Mouse (Mus musculus) heart, postnatal 0 days (tissue): Measurements from ENCODE around the gene Nr1i2. TPM values are rescaled to one million over a fixed set of nuclear protein-coding genes. Genes with fewer than 3 reads are reported as not detected.
A peak's percentile ranks its signal among the peaks of the same experiment; 100 is the strongest.

ENCODE experiments used
- ATAC-seq: fragments of 200-750 bp; cut with Nextera tagmentation; 2 replicates; pipeline ENCODE4 v1.8.0; 2017; ENCODE audit warnings: low read depth, moderate number of reproducible peaks, moderate library complexity; ENCODE audit not compliant: insufficient read depth
- DNase-seq: peaks from one replicate; pipeline ENCODE4 v3.0.0-alpha.2; 2016; ENCODE audit warnings: low spot score
- H3K27ac ChIP-seq: fragments of 300-500 bp; sonication (generic); 2 replicates; pipeline ENCODE4 v1.5.1; 2014; ENCODE audit warnings: low read depth, mild to moderate bottlenecking
- H3K27me3 ChIP-seq: fragments of 300-500 bp; sonication (generic); 2 replicates; pipeline ENCODE4 v1.6.1; 2014; ENCODE audit warnings: low read length, mixed read lengths; ENCODE audit not compliant: control insufficient read depth, insufficient read depth
- H3K36me3 ChIP-seq: fragments of 300-500 bp; sonication (generic); replicated peaks from 2 replicates; pipeline ENCODE4 v1.6.1; 2014; ENCODE audit warnings: low read length, mixed read lengths; ENCODE audit not compliant: control insufficient read depth, insufficient read depth
- H3K4me1 ChIP-seq: fragments of 300-500 bp; sonication (generic); 2 replicates; pipeline ENCODE4 v1.6.1; 2014; ENCODE audit warnings: antibody characterized with exemption; ENCODE audit not compliant: control insufficient read depth, insufficient read depth
- H3K4me2 ChIP-seq: fragments of 300-500 bp; sonication (generic); 2 replicates; pipeline ENCODE4 v1.6.1; 2014; ENCODE audit warnings: low read depth, mild to moderate bottlenecking, low read length, moderate library complexity
- H3K4me3 ChIP-seq: fragments of 300-500 bp; sonication (generic); 2 replicates; pipeline ENCODE4 v1.5.1; 2014; ENCODE audit warnings: low read depth, low read length
- H3K9ac ChIP-seq: fragments of 300-500 bp; sonication (generic); replicated peaks from 2 replicates; pipeline ENCODE4 v1.6.1; 2014; ENCODE audit warnings: low read depth, low read length, mixed read lengths
- H3K9me3 ChIP-seq: fragments of 300-500 bp; sonication (generic); replicated peaks from 2 replicates; pipeline ENCODE4 v1.6.1; 2016; ENCODE audit warnings: low read length; ENCODE audit not compliant: control insufficient read depth
- CTCF ChIP-seq: IDR thresholded peaks from 2 replicates; pipeline ENCODE4 v1.5.1; 2016; ENCODE audit warnings: antibody characterized with exemption, control low read depth, low read depth
- EP300 ChIP-seq: IDR thresholded peaks from 2 replicates; pipeline ENCODE4 v1.6.1; 2016; ENCODE audit warnings: antibody characterized with exemption, low read depth
- WGBS: fragments of 180-500 bp; shearing (Covaris S2); extraction: QIAGEN DNeasy Blood & Tissue Kit; methylation state at CpG from one replicate; pipeline ENCODE4 v1.1.7; 2014; 5-methylcytosine and 5-hydroxymethylcytosine counted together
- polyA plus RNA-seq: library from polyadenylated mRNA; unstranded; fragments of >200 nt; fragmentation: Nextera tagmentation; extraction: Ambion mirVana; gene quantifications from 2 replicates; pipeline ENCODE4 v1.2.1, GENCODE M21; 2015
- total RNA-seq: library from RNA; depleted of rRNA; stranded (reverse); fragments of >200 nt; gene quantifications from 2 replicates; pipeline ENCODE4 v1.2.3, GENCODE M21; 2014; ENCODE audit warnings: low replicate concordance

Nr1i2 gene
- total and polyA plus RNA-seq, 2 experiments from 2014 or later = not detected

GRCm38 (mm10) chr16:38326778-38327397 lies 32.3 kb upstream of the Nr1i2 start:
- no peak overlapping the region for H3K27ac ChIP-seq
- no peak for ATAC-seq
- TF ChIP-seq EP300 = no peak
- no peak for TF ChIP-seq CTCF
- H3K4me3 ChIP-seq = no peak overlapping the region
- no peak for DNase-seq
- H3K4me1 ChIP-seq = no peaks in the 10 kb centered on the region
- no peak overlapping the region for H3K9ac ChIP-seq
- no peaks in the 10 kb centered on the region for H3K36me3 ChIP-seq
- 80% methylated on average over 11 of the region's 11 CpGs for WGBS
- H3K9me3 ChIP-seq = no peaks in the 10 kb centered on the region
- H3K27me3 ChIP-seq = no peaks in the 10 kb centered on the region
- H3K4me2 ChIP-seq = no peak overlapping the region

GRCm38 (mm10) chr16:38324311-38324710 lies 29.7 kb upstream of the Nr1i2 start:
- TF ChIP-seq EP300 = no peak
- TF ChIP-seq CTCF = no peak
- no peak overlapping the region for H3K4me3 ChIP-seq
- DNase-seq (no peak), ATAC-seq (no peak)
- H3K27ac ChIP-seq = no peak overlapping the region
- no peaks in the 10 kb centered on the region for H3K36me3 ChIP-seq
- 83% methylated on average over 15 of the region's 15 CpGs for WGBS
- no peak overlapping the region for H3K9ac ChIP-seq
- no peaks in the 10 kb centered on the region for H3K9me3 ChIP-seq
- H3K4me2 ChIP-seq = no peak overlapping the region
- H3K27me3 ChIP-seq = no peaks in the 10 kb centered on the region
- H3K4me1 ChIP-seq = no peaks in the 10 kb centered on the region

- WGBS = 26% methylated on average over 17 of the region's 17 CpGs
Measured at GRCm38 (mm10) chr16:38321452-38321935, 26.9 kb upstream of the Nr1i2 start.

GRCm38 (mm10) chr16:38319087-38319486 lies 24.5 kb upstream of the Nr1i2 start:
- H3K9ac ChIP-seq = no peak overlapping the region
- H3K4me3 ChIP-seq = no peak overlapping the region
- WGBS = 90% methylated on average over 4 of the region's 4 CpGs
- ATAC-seq (no peak), DNase-seq (no peak)
- no peak overlapping the region for H3K27ac ChIP-seq
- H3K4me2 ChIP-seq = no peak overlapping the region
- H3K36me3 ChIP-seq = no peaks in the 10 kb centered on the region
- no peaks in the 10 kb centered on the region for H3K9me3 ChIP-seq
- H3K4me1 ChIP-seq = no peaks in the 10 kb centered on the region
- no peak for TF ChIP-seq CTCF
- TF ChIP-seq EP300 = no peak
- no peaks in the 10 kb centered on the region for H3K27me3 ChIP-seq

More at GRCm38 (mm10) chr16:38321452-38321935, 26.9 kb upstream of the Nr1i2 start:
- Histone ChIP-seq H3K4me1 (no peaks in the 10 kb centered on the region), H3K27me3 (no peaks in the 10 kb centered on the region), H3K4me2 (peak overlapping the region; percentile 30; the same call in 1 of the 2 replicates), H3K27ac (no peak overlapping the region), H3K4me3 (no peak overlapping the region), H3K9ac (no peak overlapping the region), H3K9me3 (no peaks in the 10 kb centered on the region), H3K36me3 (no peaks in the 10 kb centered on the region)
- TF ChIP-seq CTCF (peak; percentile 64), EP300 (no peak)
- ATAC-seq (no peak), DNase-seq (no peak)

GRCm38 (mm10) chr16:38318492-38318891 lies 23.9 kb upstream of the Nr1i2 start:
- no peak for DNase-seq
- no peak for ATAC-seq
- TF ChIP-seq CTCF (no peak), EP300 (no peak)
- no peak overlapping the region for H3K27ac ChIP-seq
- no peaks in the 10 kb centered on the region for H3K9me3 ChIP-seq
- H3K4me3 ChIP-seq = no peak overlapping the region
- H3K9ac ChIP-seq = no peak overlapping the region
- 71% methylated on average over 9 of the region's 9 CpGs for WGBS
- H3K4me1 ChIP-seq = no peaks in the 10 kb centered on the region
- H3K27me3 ChIP-seq = no peaks in the 10 kb centered on the region
- no peak overlapping the region for H3K4me2 ChIP-seq
- H3K36me3 ChIP-seq = no peaks in the 10 kb centered on the region

DNA sequence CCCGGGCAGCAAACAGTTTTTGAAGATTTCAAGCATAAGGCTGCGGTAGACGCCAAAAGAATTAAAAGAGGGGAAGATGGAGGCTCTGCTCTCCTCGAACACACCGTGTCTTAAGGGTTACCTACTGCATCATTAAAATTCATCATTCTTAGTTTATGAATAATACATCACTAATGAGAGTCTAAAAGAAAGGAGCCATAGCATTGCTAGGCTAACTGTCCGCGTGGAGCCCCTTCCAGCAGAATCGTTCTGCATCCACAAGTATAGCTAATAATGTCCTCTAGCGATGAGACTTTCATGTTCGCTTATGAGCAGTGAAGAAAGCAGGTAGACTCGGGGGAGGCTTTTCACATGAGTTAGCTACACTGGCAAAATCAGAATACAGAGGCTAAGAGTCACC lies 13.6 kb upstream of the Nr1i2 start:
- no peak for DNase-seq
- WGBS = 79% methylated on average over 11 of the region's 11 CpGs
- Histone ChIP-seq H3K9me3 (0 out of 2 replicates have a peak, but pooled peaks cover 4% of the 10 kb centered on the region), H3K36me3 (no peaks in the 10 kb centered on the region), H3K4me2 (no peak overlapping the region), H3K27ac (no peak overlapping the region), H3K4me3 (no peak overlapping the region), H3K4me1 (no peaks in the 10 kb centered on the region), H3K27me3 (no peaks in the 10 kb centered on the region), H3K9ac (no peak overlapping the region)
- no peak for TF ChIP-seq EP300
- no peak for TF ChIP-seq CTCF
- no peak for ATAC-seq
